Mouse (Mus musculus) hindlimb bud, embryonic 11.5 days (tissue): ENCODE measurements around the gene Krt14.

Experiments used
- DNase-seq: peaks from one replicate; pipeline ENCODE4 v3.0.0-alpha.2; 2012; ENCODE audit warnings: low read depth, low spot score; ENCODE audit errors: extremely low spot score

The Krt14 gene

GRCm38 (mm10) chr11:100168071-100168470 lies 39.3 kb downstream of the Krt14 start:
- no peak for DNase-seq

GRCm38 (mm10) chr11:100164392-100164791 lies 43.0 kb downstream of the Krt14 start:
- no peak for DNase-seq

- no peak for DNase-seq
These were observed 49.4 kb downstream of the Krt14 start for GRCm38 (mm10) chr11:100157908-100158477.

GRCm38 (mm10) chr11:100157331-100157730 lies 50.0 kb downstream of the Krt14 start:
- no peak for DNase-seq

GRCm38 (mm10) chr11:100155497-100156255 lies 51.7 kb downstream of the Krt14 start:
- no peak for DNase-seq
